In the genomic region with DNA sequence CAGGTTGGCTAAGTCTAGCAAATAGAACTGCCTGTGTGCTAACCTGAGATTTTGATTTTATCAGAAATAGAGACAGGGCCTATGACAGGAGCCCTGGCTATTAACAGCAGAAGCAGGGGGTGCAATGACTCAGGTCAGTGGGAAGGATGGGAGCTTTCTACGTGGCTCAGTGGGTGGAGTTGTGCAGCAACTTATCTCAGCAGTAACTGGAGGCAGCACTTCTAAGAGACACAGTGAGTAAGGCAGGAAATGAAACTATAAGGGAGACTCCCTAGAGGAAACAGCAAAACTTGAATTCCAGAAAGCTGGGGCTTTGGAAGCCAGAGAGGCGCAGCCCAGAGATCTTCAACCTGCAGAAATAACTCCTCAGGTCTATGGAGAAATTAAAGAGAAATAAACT, we compare ENCODE assay signal across 9 mouse cellular contexts. TPM values are rescaled to one million over a fixed set of nuclear protein-coding genes. Genes with fewer than 3 reads are reported as not detected.
A peak's percentile ranks its signal among the peaks of the same experiment; 100 is the strongest.
DNase-seq lines count a peak whose midpoint lies in the region; ATAC-seq and TF ChIP-seq lines count a peak whose summit lies in the region.
"Had no signal": no experiment of that assay in that cellular context is flagged by ENCODE, and none has a peak within 500 bp of the region (broad histone marks: within the 10 kb centered on the region; RNA-seq: fewer than 3 reads in every experiment).

No protein-coding gene starts in this region.

- WGBS in lung, adult 2 months = 30% methylated on average over 2 of the region's 2 CpGs
- 33% methylated on average over 2 of the region's 2 CpGs for WGBS in limb, embryonic 14.5 days
- 60% methylated on average over 2 of the region's 2 CpGs for WGBS in forebrain, embryonic 14.5 days
- 64% methylated on average over 2 of the region's 2 CpGs for WGBS in forebrain, embryonic 10.5 days

- H3K79me2 ChIP-seq in myocyte (ENCODE audit: control insufficient read depth, insufficient read depth) = no peaks in the 10 kb centered on the region

- no peak overlapping the region for H3K9ac ChIP-seq in limb, embryonic 14.5 days (ENCODE audit: low read depth, low read length, severe bottlenecking)
- no peak overlapping the region for H3K9ac ChIP-seq in forebrain, embryonic 14.5 days (ENCODE audit: low read length)

- H3K9me3 ChIP-seq in limb, embryonic 14.5 days (ENCODE audit: control insufficient read depth, low read length) = no peaks in the 10 kb centered on the region
- no peaks in the 10 kb centered on the region for H3K9me3 ChIP-seq in forebrain, embryonic 14.5 days (replicated peaks; ENCODE audit: control insufficient read depth, low read length)
- H3K9me3 ChIP-seq in forebrain, embryonic 10.5 days = no peaks in the 10 kb centered on the region

- H3K4me1 ChIP-seq in lung, adult 2 months (ENCODE audit: control insufficient read depth, insufficient read depth, low read length) = peaks cover 16% of the 10 kb centered on the region
- H3K4me1 ChIP-seq in limb, embryonic 14.5 days (ENCODE audit: control insufficient read depth, insufficient read depth, low read length) = no peaks in the 10 kb centered on the region
- no peaks in the 10 kb centered on the region for H3K4me1 ChIP-seq in forebrain, embryonic 14.5 days (ENCODE audit: control insufficient read depth, insufficient read depth, low read length)
- peaks cover 4% of the 10 kb centered on the region; the same call in 1 of the 2 replicates for H3K4me1 ChIP-seq in forebrain, embryonic 10.5 days

- no peak overlapping the region for H3K27ac ChIP-seq in limb, embryonic 14.5 days (replicated peaks; ENCODE audit: low read depth, low read length)
- no peak overlapping the region for H3K27ac ChIP-seq in forebrain, embryonic 14.5 days (ENCODE audit: low read depth, low read length)
- H3K27ac ChIP-seq in forebrain, embryonic 10.5 days = no peak overlapping the region
- H3K27ac ChIP-seq: left cerebral cortex, adult 2 months had no signal

- no peak for TF ChIP-seq CTCF in lung, adult 2 months (IDR thresholded peaks at IDR 0.05; ENCODE audit: insufficient read depth, low read length)

- no peak for ATAC-seq in limb, embryonic 14.5 days (ENCODE audit: low FRiP score, low read depth)
- no peak for ATAC-seq in forebrain, embryonic 14.5 days

- no peak overlapping the region for H3K4me2 ChIP-seq in limb, embryonic 14.5 days (replicated peaks; ENCODE audit: low read depth, low read length, severe bottlenecking)
- peak overlapping the region; percentile 18 for H3K4me2 ChIP-seq in myocyte (ENCODE audit: low read depth)
- H3K4me2 ChIP-seq in forebrain, embryonic 14.5 days (ENCODE audit: low read length) = no peak overlapping the region

- H3K36me3 ChIP-seq in limb, embryonic 14.5 days (ENCODE audit: control insufficient read depth, insufficient read depth, low read length) = no peaks in the 10 kb centered on the region
- H3K36me3 ChIP-seq in myocyte (ENCODE audit: control insufficient read depth, insufficient read depth) = no peaks in the 10 kb centered on the region
- H3K36me3 ChIP-seq in forebrain, embryonic 14.5 days (ENCODE audit: control insufficient read depth, insufficient read depth, low read length) = no peaks in the 10 kb centered on the region
- no peaks in the 10 kb centered on the region for H3K36me3 ChIP-seq in forebrain, embryonic 10.5 days (replicated peaks)

- no peaks in the 10 kb centered on the region for H3K27me3 ChIP-seq in limb, embryonic 14.5 days (ENCODE audit: control insufficient read depth, insufficient read depth, low read length)
- H3K27me3 ChIP-seq in myocyte (ENCODE audit: control insufficient read depth, insufficient read depth, insufficient read length) = no peaks in the 10 kb centered on the region
- H3K27me3 ChIP-seq in forebrain, embryonic 14.5 days (replicated peaks; ENCODE audit: control insufficient read depth, insufficient read depth, low read length) = no peaks in the 10 kb centered on the region
- H3K27me3 ChIP-seq in forebrain, embryonic 10.5 days (ENCODE audit: poor library complexity, severe bottlenecking) = no peaks in the 10 kb centered on the region

- H3ac ChIP-seq in myocyte (ENCODE audit: control insufficient read depth, insufficient read length) = no peak overlapping the region

- no peak for TF ChIP-seq POLR2A in lung, adult 2 months (IDR thresholded peaks at IDR 0.05; ENCODE audit: borderline replicate concordance, extremely low read depth, low read depth, low read length)
- no peak for TF ChIP-seq POLR2A in limb, embryonic 14.5 days (IDR thresholded peaks at IDR 0.05; ENCODE audit: borderline replicate concordance, extremely low read depth, insufficient read depth, insufficient read length)
- TF ChIP-seq POLR2A in myocyte (IDR thresholded peaks at IDR 0.05; ENCODE audit: insufficient read length, low read depth) = no peak

- H3K4me3 ChIP-seq in lung, adult 2 months (replicated peaks; ENCODE audit: extremely low read depth, low read depth, low read length) = no peak overlapping the region
- no peak overlapping the region for H3K4me3 ChIP-seq in limb, embryonic 14.5 days (replicated peaks; ENCODE audit: low read length)
- no peak overlapping the region for H3K4me3 ChIP-seq in myocyte
- H3K4me3 ChIP-seq in forebrain, embryonic 14.5 days (ENCODE audit: low read depth, low read length) = no peak overlapping the region
- H3K4me3 ChIP-seq in forebrain, embryonic 10.5 days = no peak overlapping the region
- H3K4me3 ChIP-seq: left cerebral cortex, adult 2 months had no signal

- DNase-seq in lung, adult 2 months = peak; percentile 24
- no peak for DNase-seq in lung, postnatal 4 days
- DNase-seq in c-Kit-positive CD71-positive TER-119-positive erythroid progenitor cells, embryonic 14.5 days (ENCODE audit: low spot score) = peak; percentile 49
- peak; percentile 15 for DNase-seq in limb, embryonic 14.5 days (ENCODE audit: low spot score)
- DNase-seq in forebrain, embryonic 14.5 days (ENCODE audit: low spot score) = no peak
- DNase-seq in left cerebral cortex, adult 11 months (ENCODE audit: low spot score) = no peak
- DNase-seq in forebrain, embryonic 10.5 days (ENCODE audit: extremely low spot score, low spot score) = no peak

TF ChIP-seq in myocyte, 11 proteins besides CTCF, POLR2A, EP300 and RAD21:
- TF ChIP-seq MAX (IDR thresholded peaks at IDR 0.05; ENCODE audit: low read depth) (no peak), SRF (IDR thresholded peaks at IDR 0.05; ENCODE audit: control insufficient read depth, insufficient read length, low read depth) (no peak), REST (IDR thresholded peaks at IDR 0.05; ENCODE audit: insufficient read depth, insufficient read length) (no peak), MYOD1 (IDR thresholded peaks at IDR 0.05; ENCODE audit: control insufficient read depth in 1 of 3, insufficient read length in 2 of 3, low read depth in 2 of 3) (no peak), MYOG (IDR thresholded peaks at IDR 0.05; ENCODE audit: control insufficient read depth in 1 of 3, insufficient read depth in 1 of 3, insufficient read length in 2 of 3, low read depth in 2 of 3) (no peak), POLR2AphosphoS2 (IDR thresholded peaks at IDR 0.05; ENCODE audit: insufficient read length, low read depth) (no peak), E2F4 (IDR thresholded peaks at IDR 0.05; ENCODE audit: insufficient read depth) (no peak)

RNA-seq across cellular contexts. Expression of a gene that starts 8.4 kb away (rescaled TPM):
- 24.4 and 36.2 TPM in 2 replicates for polyA plus RNA-seq in lung, adult 2 months (2012; rRNA removed)
- 28.1 and 31.8 TPM in 2 replicates for polyA plus RNA-seq in limb, embryonic 14.5 days (2012; rRNA removed)
- polyA plus RNA-seq in limb, embryonic 14.5 days (2014; fragmentation: Nextera tagmentation; extraction: Ambion mirVana) = 43.8 and 49.8 TPM in 2 replicates
- 3.3 TPM for polyA plus RNA-seq in myocyte (2012; fragmentation: generic; extraction: Trizol)
- 120 TPM in 2 replicates for polyA plus RNA-seq in forebrain, embryonic 14.5 days (2014; fragmentation: Nextera tagmentation; extraction: Ambion mirVana)
- 53.2 and 59.5 TPM in 2 replicates for polyA plus RNA-seq in forebrain, embryonic 10.5 days (2016; fragmentation: Nextera tagmentation; extraction: Ambion mirVana)

Comparison
In these comparisons a context has a peak if more than half of its experiments do, and no peak if none do; other contexts are left out.
1. DNase-seq: peak in lung, adult 2 months (single experiment), c-Kit-positive CD71-positive TER-119-positive erythroid progenitor cells, embryonic 14.5 days (single experiment) and limb, embryonic 14.5 days (single experiment); none in lung, postnatal 4 days (0 of 2), forebrain, embryonic 14.5 days (single experiment), left cerebral cortex, adult 11 months (single experiment) and forebrain, embryonic 10.5 days (single experiment).